Mouse (Mus musculus): ENCODE measurements at regions not wholly inside any gene's neighbourhood (a gene's known extent, or its start where the extent isn't known, plus 50 kb on each side); places are given as distances from the start of the nearest gene placed in this dataset.

DNA sequence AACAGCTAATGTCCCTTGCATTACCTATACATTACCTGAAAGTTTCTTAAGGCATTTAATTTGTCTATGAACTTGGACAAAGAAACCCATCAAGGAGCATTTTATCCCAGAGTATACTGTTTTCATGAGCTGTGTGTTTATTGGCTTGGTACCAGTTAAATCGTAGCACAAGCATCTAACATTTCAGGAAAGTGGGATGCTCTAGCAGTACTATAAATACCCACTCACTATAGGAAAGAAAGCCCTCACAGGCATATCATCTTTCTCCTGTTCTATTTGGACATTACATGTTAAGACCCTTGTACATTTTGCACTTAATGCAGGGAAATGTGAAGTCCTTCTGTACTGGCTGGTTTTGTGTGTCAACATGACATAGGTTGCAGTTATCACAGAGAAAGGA lies 163.9 kb downstream of the Ptprc start:
- no peak for DNase-seq

DNA sequence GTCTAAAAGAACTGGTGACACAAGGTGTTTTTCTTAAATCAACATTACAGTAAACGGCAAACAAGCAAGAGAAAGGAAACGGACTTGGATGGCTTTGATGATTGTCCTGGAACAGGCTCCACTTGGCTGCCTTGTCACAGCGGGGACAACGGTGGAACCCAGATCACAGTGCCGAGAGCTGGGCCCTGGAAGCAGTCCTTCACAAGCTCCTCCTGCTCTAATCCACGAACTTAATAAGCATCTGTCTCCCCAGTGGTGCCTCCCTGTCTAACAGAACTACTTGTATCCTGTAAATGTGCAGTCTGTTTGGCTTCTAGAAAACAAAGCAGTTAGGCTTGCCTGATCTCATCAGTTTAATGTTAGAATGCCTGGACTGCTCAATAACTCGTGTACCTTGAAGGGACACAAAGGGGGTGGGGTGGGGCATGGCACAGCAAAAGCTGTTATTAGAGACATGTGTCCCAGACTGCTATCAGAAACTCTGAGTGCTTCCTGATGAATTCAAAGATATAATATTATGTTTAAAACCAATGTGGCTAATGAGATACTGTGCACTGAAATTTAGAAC lies 164.5 kb downstream of the Ptprc start:
- no peak for DNase-seq

DNA sequence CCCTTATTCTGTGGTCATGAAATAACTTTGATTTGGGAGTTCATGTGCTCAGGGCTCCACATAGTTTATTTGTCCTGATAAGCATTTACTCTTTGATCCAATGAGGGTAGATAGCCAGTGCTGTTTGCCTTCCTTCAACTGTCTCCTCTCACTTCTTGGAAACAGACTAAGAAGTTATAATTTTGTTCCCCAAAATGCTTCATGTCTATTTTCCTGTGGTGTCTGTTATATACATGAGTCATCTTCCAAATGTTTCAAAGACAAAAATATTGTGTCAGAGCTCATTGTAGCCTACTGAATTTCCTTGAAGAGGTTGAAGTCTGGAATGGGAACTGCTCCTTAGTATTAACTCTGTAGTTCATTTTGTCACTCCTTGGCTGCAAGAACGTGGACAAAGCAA lies 168.7 kb downstream of the Ptprc start:
- DNase-seq = no peak

DNA sequence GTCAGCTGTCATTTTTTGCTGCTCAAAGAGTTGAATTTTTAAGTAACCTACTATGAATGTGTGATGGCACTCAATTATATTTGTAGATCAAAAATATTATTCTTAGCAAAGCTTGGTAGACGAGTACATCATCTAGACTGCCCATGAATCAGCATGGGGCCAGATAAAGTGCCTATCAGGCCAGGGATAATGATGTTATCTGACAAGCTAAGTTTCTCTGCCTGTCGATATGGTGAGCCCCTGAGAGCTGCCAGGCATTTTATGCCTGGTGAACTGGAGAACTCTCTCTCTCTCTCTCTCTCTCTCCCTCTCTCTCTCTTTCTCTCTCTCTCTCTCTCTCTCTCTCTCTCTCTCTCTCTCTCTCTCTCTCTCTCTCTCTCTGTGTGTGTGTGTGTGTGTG lies 171.2 kb downstream of the Ptprc start:
- DNase-seq = no peak

DNA sequence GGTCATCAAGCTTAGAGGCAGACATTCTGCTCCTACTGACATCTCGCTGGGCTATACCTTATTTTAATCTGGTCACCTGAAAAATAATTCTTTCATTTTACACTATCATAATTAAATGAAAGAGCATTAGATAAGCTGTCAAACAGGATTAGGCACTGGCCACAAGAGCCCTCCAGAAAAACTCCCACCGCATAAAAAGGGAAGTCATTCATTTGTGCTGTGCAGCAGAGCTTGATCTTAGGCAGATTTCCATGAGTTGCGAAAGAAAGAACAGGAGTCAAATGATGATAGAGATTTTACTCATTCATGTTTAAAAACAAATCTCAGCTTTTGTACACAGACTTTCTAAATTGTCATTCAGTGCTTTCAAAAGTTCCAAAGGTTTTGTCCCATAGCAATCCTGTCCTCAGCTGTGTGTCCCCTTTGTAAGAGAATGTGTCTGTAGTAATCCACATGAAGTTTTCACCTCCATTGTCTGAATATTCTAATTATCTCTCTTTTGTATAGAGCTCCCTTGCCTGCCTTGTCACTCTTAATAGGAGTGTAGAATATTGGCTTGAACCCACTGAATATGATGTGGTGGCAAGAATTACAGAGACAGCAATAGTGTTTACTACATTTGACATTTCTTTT lies 176.1 kb downstream of the Ptprc start:
- DNase-seq = no peak

- DNase-seq = no peak
Observed at GRCm38 (mm10) chr1:137996041-137996440, 179.5 kb downstream of the Ptprc start.

GRCm38 (mm10) chr1:137991936-137992335 lies 183.6 kb downstream of the Ptprc start:
- no peak for DNase-seq

DNA sequence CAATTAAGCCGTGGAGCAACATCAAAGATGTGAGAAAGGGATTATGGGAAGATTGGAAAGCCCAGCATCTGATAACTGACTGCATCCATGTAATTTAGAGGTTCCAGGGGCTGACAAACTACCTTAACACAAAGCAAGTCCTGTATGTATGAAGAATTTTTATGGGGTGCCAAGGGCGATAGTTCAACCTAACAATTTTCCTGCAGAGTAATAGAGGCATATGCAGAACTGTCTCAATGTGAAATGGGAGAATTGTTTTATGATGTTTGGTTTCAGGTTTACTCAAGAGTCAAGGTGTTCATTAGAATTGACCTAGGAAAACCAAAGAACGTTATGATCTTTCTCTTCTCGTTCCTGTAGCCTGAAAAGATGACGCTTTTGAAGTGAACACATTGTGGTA lies 184.1 kb downstream of the Ptprc start:
- no peak for DNase-seq

GRCm38 (mm10) chr1:137973406-137973805 lies 202.1 kb downstream of the Ptprc start:
- DNase-seq = no peak

DNA sequence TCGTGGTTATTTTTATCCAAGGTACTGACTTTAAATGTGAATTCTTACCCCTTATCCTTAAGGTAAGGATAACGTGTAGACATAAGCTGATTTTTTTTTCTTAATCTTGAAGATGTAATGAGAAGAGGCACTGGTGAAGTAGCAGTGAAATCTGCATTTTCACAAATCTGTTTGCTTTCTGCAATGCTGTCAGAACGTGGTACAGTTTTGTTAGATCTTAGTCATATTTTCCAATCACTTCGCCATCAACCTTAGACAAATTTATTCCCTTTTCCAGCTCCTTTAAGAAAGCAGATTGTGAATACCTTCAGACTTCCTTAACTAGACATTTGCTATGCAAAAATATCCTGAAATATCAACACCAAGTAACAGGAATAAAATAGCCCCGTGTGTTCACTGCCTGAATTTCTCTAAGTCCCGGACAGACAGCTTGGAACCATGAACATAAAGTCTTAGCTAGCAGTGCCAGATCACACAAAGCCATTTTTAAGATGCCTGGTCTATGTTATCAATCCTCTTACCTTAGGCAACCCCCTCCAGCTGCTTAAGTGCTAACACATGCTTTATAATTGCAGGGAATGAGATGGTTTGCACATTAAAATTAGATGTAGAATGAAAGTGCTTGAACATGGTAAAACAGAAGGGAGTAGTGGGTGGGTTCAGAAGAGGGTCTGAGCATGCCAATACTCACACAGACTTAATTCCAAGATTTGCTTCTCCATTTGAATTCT lies 202.7 kb downstream of the Ptprc start:
- DNase-seq = no peak

- no peak for DNase-seq
Observed at GRCm38 (mm10) chr1:137966151-137966836, 209.2 kb downstream of the Ptprc start.

DNA sequence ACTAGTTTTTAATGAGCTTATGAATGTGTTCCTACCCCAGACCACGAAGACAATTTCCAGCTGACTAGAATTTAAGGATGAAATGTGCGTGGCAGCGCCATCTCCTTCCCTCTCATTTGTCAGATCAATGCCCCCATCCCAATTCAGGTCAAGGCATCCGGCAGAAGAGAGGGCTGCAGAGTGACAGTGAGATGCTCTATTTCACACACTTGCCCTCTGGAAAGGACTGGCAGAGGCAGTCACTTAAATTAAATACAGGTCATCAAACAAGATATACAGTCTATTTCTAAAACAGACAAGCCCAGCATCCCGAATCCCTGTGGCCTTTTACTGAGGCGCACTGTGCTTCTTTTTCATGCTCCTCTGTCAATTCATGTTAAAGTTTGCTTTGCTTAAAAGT lies 211.9 kb downstream of the Ptprc start:
- DNase-seq = no peak

GRCm38 (mm10) chr1:137958040-137958439 lies 217.5 kb downstream of the Ptprc start:
- DNase-seq = no peak

DNA sequence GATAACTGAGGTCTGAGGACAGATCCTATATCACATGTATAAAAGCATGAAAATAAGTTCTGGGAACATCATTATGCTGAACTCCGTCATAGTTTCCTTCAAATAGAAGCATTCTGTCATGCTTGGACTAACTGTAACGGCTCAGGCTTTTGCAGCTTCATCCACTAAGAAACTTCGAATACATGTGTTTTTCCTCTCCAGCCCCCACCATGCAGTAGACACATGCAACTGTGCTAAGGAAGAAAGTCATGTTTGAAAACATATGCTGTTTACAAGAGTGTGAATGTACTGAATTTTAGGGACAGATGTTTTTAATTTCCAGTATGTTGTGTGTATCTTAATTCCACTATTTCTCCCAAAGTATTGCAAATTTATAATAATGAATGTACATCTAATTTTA lies 219.5 kb downstream of the Ptprc start:
- no peak for DNase-seq

- no peak for DNase-seq
Observed at GRCm38 (mm10) chr1:137955139-137955538, 220.4 kb downstream of the Ptprc start.

DNA sequence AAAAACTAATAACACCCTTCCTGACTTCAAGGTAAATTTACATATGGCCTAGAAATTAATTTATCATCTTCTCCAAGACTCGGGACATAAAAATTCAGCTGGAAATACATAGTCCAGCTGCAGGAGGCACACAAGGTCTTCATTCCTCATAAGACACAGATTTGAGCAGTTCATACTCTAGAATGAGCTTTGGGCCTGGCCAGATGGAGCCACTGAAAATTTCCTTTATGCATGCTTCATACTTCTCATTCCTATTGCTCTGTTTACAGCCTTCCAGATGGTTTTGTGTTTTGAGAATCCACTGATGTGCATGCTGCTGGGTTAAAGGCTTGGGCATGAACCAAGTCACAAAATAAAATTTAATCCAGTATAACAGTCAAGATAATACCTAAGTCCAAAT lies 222.1 kb downstream of the Ptprc start:
- DNase-seq = no peak

DNA sequence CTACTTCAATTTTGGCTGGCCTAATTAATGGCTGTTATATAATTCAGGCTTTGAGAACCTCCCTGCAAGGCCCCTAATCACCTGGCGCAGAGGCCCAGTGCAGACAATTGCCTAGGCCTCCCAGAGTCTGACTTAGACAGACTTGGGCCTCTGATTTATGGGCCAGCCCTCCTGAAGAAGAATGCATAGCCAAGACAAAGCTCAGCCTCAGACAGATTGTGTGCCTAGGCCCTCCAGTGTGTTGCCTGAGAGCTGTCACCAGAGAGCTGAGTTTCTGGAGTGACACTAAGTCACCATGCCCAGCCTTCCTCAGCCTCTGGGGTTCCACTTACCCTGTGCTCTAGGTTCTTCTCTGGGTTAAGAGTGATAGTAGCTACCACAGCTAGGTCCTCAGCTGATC lies 222.7 kb downstream of the Ptprc start:
- DNase-seq = no peak

- DNase-seq = no peak
Observed at GRCm38 (mm10) chr1:137947900-137948299, 227.6 kb downstream of the Ptprc start.

DNA sequence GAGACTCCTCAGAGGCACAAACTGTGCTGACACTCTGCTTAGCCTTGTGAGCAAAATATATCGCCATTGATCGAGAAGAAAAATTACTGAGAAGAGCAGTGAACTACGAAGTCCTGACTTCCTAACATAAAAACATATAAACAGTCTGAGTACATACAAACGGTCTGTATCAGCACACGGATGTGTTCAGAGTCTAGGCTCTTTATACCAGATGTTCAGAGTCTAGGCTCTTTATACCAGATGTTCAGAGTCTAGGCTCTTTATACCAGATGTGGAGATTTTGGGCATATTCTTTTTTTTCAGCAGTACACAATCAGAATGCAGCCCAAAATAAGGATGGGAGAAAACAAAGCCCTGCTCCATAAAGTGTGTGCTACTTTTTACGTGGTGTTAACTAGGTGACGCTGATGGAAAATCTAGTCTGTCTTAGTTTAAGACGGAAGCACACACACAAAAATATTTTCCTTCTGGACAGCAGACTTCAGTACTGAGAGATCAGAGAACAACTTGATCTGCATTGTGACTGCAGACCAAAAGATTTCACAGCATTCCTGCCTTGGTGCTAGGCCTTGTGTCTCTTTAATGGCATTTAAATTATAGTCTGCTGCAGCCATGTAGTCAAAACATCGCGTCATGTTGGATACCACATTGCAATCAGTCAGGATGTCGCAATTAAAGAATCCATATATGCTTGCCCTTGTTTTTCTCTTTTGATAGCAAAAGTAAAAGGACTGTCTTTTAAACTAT lies 233.6 kb downstream of the Ptprc start:
- DNase-seq = no peak

DNA sequence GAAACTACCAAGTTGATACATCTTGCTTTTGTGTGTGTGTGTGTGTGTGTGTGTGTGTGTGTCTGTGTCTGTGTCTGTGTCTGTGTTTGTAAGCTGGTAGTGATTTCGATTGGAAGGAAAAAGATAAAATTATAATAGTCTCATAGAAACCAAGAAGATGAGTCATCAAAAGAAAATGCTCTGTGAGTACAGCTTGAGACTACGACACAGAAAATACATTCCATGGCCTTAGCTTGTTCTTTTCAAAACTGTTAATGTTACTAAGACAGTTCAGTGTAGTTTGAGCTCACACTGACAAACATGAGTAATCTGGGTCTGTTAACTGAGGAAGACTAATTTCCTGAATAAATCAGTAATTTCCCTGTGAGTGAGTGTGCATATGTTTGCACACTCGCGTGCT lies 239.8 kb downstream of the Ptprc start:
- no peak for DNase-seq

DNA sequence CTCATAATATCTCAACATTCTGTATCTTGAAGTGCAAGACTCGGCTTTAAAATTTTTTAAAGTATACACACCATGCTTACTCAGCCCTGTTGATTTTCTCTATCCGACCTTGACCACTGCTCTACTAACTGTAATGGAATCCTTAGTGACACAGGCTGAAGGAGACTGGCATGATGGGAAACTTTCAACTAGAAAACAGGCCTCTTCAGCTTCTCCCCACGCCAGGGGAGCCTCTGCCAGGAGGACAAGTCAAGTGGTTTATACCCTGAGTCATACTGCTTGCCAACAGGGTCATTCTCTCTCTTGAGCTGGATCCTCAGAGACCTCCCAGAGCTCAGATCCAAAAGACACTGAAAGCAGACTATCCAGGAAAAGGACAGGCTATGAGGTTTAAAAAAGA lies 245.7 kb downstream of the Ptprc start:
- no peak for DNase-seq

GRCm38 (mm10) chr1:137928522-137928921 lies 247.0 kb downstream of the Ptprc start:
- DNase-seq = no peak

DNA sequence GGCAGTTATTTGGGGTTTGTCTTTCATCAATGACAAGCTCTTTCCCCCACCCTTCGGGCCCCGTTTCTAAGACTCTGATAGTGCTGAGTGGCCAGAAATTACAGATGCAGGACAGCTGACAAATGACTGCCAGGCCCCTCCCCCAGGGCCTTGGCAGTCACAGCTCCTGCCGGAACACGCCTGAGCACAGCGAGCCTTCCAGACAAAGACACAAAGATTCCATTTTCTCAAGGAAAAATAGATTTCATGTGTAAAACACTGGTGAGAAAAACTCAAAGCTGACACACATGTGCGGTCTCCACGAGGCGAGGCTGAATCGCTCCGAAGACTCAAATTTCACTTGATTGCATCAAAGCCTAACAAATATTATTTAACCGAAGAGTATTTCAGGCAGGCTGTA lies 247.6 kb downstream of the Ptprc start:
- peak; percentile 27 to 49 for DNase-seq

All from lung, adult 18-20 months (tissue).